Mouse (Mus musculus) erythroblast, embryonic 14.5 days (primary cell): Measurements from ENCODE around the gene Zc3h7b.

ENCODE experiments used
- GATA1 ChIP-seq: IDR thresholded peaks from 2 replicates; pipeline ENCODE4 v1.6.1; 2012; ENCODE audit warnings: low read length, inconsistent platforms, mixed read lengths
- TAL1 ChIP-seq: IDR thresholded peaks from 3 replicates; pipeline ENCODE4 v1.6.1; 2012; ENCODE audit warnings: low read length, inconsistent platforms, mixed read lengths

DNA sequence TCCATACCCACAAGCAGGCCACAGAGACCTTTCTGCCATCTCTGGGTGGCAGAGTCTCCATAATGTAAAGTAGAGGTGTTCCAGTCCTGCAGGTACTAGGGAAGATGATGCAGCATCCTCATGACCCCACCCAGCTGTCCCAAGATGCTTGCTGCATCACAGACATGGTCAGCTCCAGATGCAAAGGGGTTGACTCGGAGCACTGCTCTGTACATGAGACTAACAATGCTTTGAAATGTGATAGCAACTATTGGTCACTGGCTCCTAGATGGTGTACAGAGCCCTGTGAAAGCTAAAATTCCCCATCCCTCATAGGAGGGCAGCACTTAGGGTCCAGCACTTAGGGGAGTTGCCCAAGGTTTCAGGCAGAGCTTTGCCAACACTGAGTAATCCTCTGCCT lies 59.3 kb downstream of the Zc3h7b start:
- no peak for TF ChIP-seq TAL1
- no peak for TF ChIP-seq GATA1
